ENCODE assay signal across 15 mouse cellular contexts in genomic region chr6:9076463-9076862, GRCm38 (mm10).
"Had no signal": no experiment of that assay in that cellular context is flagged by ENCODE, and none has a peak within 500 bp of the region (broad histone marks: within the 10 kb centered on the region; RNA-seq: fewer than 3 reads in every experiment).

No protein-coding gene starts in this region.

- H3K4me2 ChIP-seq: liver, embryonic 13.5 days; lung, embryonic 14.5 days; midbrain, embryonic 12.5 days; midbrain, embryonic 15.5 days; neural tube, embryonic 12.5 days; neural tube, embryonic 15.5 days had no signal

- H3K4me3 ChIP-seq: left cerebral cortex, adult 2 months; liver, embryonic 13.5 days; midbrain, embryonic 12.5 days; midbrain, embryonic 15.5 days; neural tube, embryonic 12.5 days; neural tube, embryonic 15.5 days had no signal

- ATAC-seq: intestine, embryonic 16.5 days; lung, postnatal 0 days; midbrain, embryonic 15.5 days had no signal

- H3K36me3 ChIP-seq: liver, embryonic 13.5 days; midbrain, embryonic 12.5 days; midbrain, embryonic 15.5 days; neural tube, embryonic 12.5 days; neural tube, embryonic 15.5 days had no signal

- H3K9ac ChIP-seq: liver, embryonic 13.5 days; lung, embryonic 14.5 days; midbrain, embryonic 12.5 days; midbrain, embryonic 15.5 days; neural tube, embryonic 12.5 days; neural tube, embryonic 15.5 days had no signal

- H3K27me3 ChIP-seq: liver, embryonic 13.5 days; midbrain, embryonic 12.5 days; midbrain, embryonic 15.5 days; neural tube, embryonic 12.5 days; neural tube, embryonic 15.5 days had no signal

- H3K4me1 ChIP-seq: liver, embryonic 13.5 days; midbrain, embryonic 12.5 days; midbrain, embryonic 15.5 days; neural tube, embryonic 12.5 days had no signal

- H3K27ac ChIP-seq: left cerebral cortex, adult 2 months; liver, embryonic 13.5 days; macrophage; midbrain, embryonic 12.5 days; midbrain, embryonic 15.5 days; neural tube, embryonic 12.5 days; neural tube, embryonic 15.5 days had no signal

- DNase-seq: layer of hippocampus, postnatal 36 days; liver, embryonic 13.5 days; lung, embryonic 14.5 days; right cerebral cortex, adult 18-20 months; right cerebral cortex, postnatal 14 days; right cerebral cortex, postnatal 4 days; thymus, postnatal 25 days had no signal

- H3K9me3 ChIP-seq: liver, embryonic 13.5 days; midbrain, embryonic 12.5 days; midbrain, embryonic 15.5 days; neural tube, embryonic 12.5 days; neural tube, embryonic 15.5 days had no signal
